In the genomic region with DNA sequence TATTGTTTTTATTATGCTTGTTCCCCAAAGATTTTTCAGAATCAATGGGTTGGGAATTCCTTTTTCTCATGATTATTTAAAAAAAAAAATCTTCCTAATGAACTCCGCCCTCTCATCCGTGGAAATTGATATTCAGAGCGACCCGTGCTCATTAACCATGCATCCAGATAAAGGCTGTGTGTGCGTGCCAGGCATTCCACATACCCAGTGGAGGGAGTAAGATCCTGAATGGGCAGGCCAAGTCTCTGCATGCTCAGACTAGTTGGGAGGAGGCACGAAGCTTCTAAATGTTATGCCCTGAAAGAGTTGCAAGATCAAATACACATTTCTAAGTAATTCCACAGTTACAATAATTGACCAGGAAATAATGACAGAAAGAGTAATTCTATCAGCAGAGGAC, we compare ENCODE assay signal across 16 mouse cellular contexts. TPM values are rescaled to one million over a fixed set of nuclear protein-coding genes. Genes with fewer than 3 reads are reported as not detected.
A peak's percentile ranks its signal among the peaks of the same experiment; 100 is the strongest.
DNase-seq lines count a peak whose midpoint lies in the region; ATAC-seq lines count a peak whose summit lies in the region.
"Had no signal": no experiment of that assay in that cellular context is flagged by ENCODE, and none has a peak within 500 bp of the region (broad histone marks: within the 10 kb centered on the region; RNA-seq: fewer than 3 reads in every experiment).

No protein-coding gene starts in this region.

- 24% methylated on average over 6 of the region's 6 CpGs for WGBS in forebrain, embryonic 14.5 days
- 72% methylated on average over 6 of the region's 6 CpGs for WGBS in kidney, embryonic 15.5 days
- 50% methylated on average over 6 of the region's 6 CpGs for WGBS in midbrain, embryonic 16.5 days

- peak; percentile 11 for DNase-seq in left cerebral cortex, postnatal 4 days
- DNase-seq in left cerebral cortex, postnatal 14 days (ENCODE audit: low spot score in 2 of 2) = no peak
- peak; percentile 76 for DNase-seq in forebrain, embryonic 14.5 days (ENCODE audit: low spot score)
- DNase-seq in right cerebral cortex, adult 2 months (ENCODE audit: low spot score in 2 of 2) = no peak
- DNase-seq in cerebellum, adult 11-12 months = no peak
- DNase-seq in spleen, adult 12 weeks (ENCODE audit: low spot score) = no peak
- DNase-seq: adrenal gland, adult 8-10 months; heart, adult 2 months; heart, postnatal 36 days; lung, adult 2 months; right cerebral cortex, postnatal 4 days had no signal

- peak; percentile 97 for ATAC-seq in forebrain, embryonic 14.5 days
- 0 out of 2 replicates have a peak, but pooled peaks have one; percentile 74 for ATAC-seq in kidney, embryonic 15.5 days (replicated peaks; ENCODE audit: low FRiP score)
- ATAC-seq in midbrain, embryonic 16.5 days = 0 out of 2 replicates have a peak, but pooled peaks have one; percentile 58
- ATAC-seq: CD4-positive, CD25-positive, alpha-beta regulatory T cell, adult 4 months had no signal

- H3K27me3 ChIP-seq in forebrain, embryonic 14.5 days (replicated peaks; ENCODE audit: control insufficient read depth, insufficient read depth, low read length) = no peaks in the 10 kb centered on the region
- no peaks in the 10 kb centered on the region for H3K27me3 ChIP-seq in kidney, embryonic 15.5 days
- H3K27me3 ChIP-seq in midbrain, embryonic 16.5 days (ENCODE audit: control insufficient read depth, insufficient read depth, low read depth, low read length) = no peaks in the 10 kb centered on the region

- H3K9ac ChIP-seq in forebrain, embryonic 14.5 days (ENCODE audit: low read length) = no peak overlapping the region
- no peak overlapping the region for H3K9ac ChIP-seq in kidney, embryonic 15.5 days
- no peak overlapping the region for H3K9ac ChIP-seq in midbrain, embryonic 16.5 days (ENCODE audit: low read depth, low read length)

- intact Hi-C loops in left cerebral cortex, postnatal 4 days (cut with DNase I) = no loop called here
- intact Hi-C loops in left cerebral cortex, postnatal 14 days (cut with DNase I) = no loop called here

- no peaks in the 10 kb centered on the region for H3K4me1 ChIP-seq in forebrain, embryonic 14.5 days (ENCODE audit: control insufficient read depth, insufficient read depth, low read length)
- H3K4me1 ChIP-seq in kidney, embryonic 15.5 days = no peaks in the 10 kb centered on the region
- H3K4me1 ChIP-seq in midbrain, embryonic 16.5 days (ENCODE audit: control insufficient read depth, insufficient read depth, low read length) = no peaks in the 10 kb centered on the region

- H3K36me3 ChIP-seq in forebrain, embryonic 14.5 days (ENCODE audit: control insufficient read depth, insufficient read depth, low read length) = no peaks in the 10 kb centered on the region
- no peaks in the 10 kb centered on the region for H3K36me3 ChIP-seq in kidney, embryonic 15.5 days
- no peaks in the 10 kb centered on the region for H3K36me3 ChIP-seq in midbrain, embryonic 16.5 days (ENCODE audit: control insufficient read depth, insufficient read depth, low read length)

- H3K27ac ChIP-seq in forebrain, embryonic 14.5 days (ENCODE audit: low read depth, low read length) = no peak overlapping the region
- H3K27ac ChIP-seq in kidney, embryonic 15.5 days = no peak overlapping the region; the same call in 1 of the 2 replicates
- no peak overlapping the region for H3K27ac ChIP-seq in midbrain, embryonic 16.5 days (ENCODE audit: low read length)
- H3K27ac ChIP-seq: layer of hippocampus, adult 2 months; stomach, postnatal 0 days had no signal

- no peak overlapping the region for H3K4me2 ChIP-seq in forebrain, embryonic 14.5 days (ENCODE audit: low read length)
- no peak overlapping the region for H3K4me2 ChIP-seq in kidney, embryonic 15.5 days
- H3K4me2 ChIP-seq in midbrain, embryonic 16.5 days (ENCODE audit: low read length) = no peak overlapping the region

- H3K9me3 ChIP-seq in forebrain, embryonic 14.5 days (replicated peaks; ENCODE audit: control insufficient read depth, low read length) = no peaks in the 10 kb centered on the region
- H3K9me3 ChIP-seq in kidney, embryonic 15.5 days (replicated peaks) = no peaks in the 10 kb centered on the region
- H3K9me3 ChIP-seq in midbrain, embryonic 16.5 days (replicated peaks; ENCODE audit: control insufficient read depth, low read length, poor library complexity, severe bottlenecking) = no peaks in the 10 kb centered on the region

- H3K4me3 ChIP-seq in forebrain, embryonic 14.5 days (ENCODE audit: low read depth, low read length) = no peak overlapping the region
- no peak overlapping the region for H3K4me3 ChIP-seq in kidney, embryonic 15.5 days (replicated peaks)
- H3K4me3 ChIP-seq in midbrain, embryonic 16.5 days (ENCODE audit: low read depth, low read length) = no peak overlapping the region
- H3K4me3 ChIP-seq: heart, adult 2 months; layer of hippocampus, adult 2 months had no signal

RNA-seq across cellular contexts. Expression of a gene that starts 26.5 kb away (rescaled TPM):
- total RNA-seq in left cerebral cortex, postnatal 4 days (2021) = 10 to 100 TPM; 45.0 to 48.4 TPM
- total RNA-seq in left cerebral cortex, postnatal 14 days (2021) = 10 to 100 TPM; 52.5 to 64.5 TPM
- 98.0 and 103 TPM in 2 replicates for polyA plus RNA-seq in forebrain, embryonic 14.5 days (2014; fragmentation: Nextera tagmentation; extraction: Ambion mirVana)
- 32.1 and 41.6 TPM in 2 replicates for polyA plus RNA-seq in kidney, embryonic 15.5 days (2015; fragmentation: Nextera tagmentation; extraction: Ambion mirVana)
- polyA plus RNA-seq in midbrain, embryonic 16.5 days (2015; fragmentation: Nextera tagmentation; extraction: Ambion mirVana) = 133 and 147 TPM in 2 replicates

Comparison
In these comparisons a context has a peak if more than half of its experiments do, and no peak if none do; other contexts are left out.
1. DNase-seq: peak in left cerebral cortex, postnatal 4 days (single experiment) and forebrain, embryonic 14.5 days (single experiment); none in left cerebral cortex, postnatal 14 days (0 of 2), right cerebral cortex, adult 2 months (0 of 2), cerebellum, adult 11-12 months (single experiment) and spleen, adult 12 weeks (single experiment).
2. Peak in every context shown above with its lines, with median percentiles within 50 percentile points of each other: ATAC-seq.